Mouse (Mus musculus) kidney, postnatal 0 days (tissue): ENCODE measurements around the gene Dst. TPM values are rescaled to one million over a fixed set of nuclear protein-coding genes. Genes with fewer than 3 reads are reported as not detected.

Experiments used
- ATAC-seq: fragments of 200-750 bp; cut with Nextera tagmentation; replicated peaks from 2 replicates; pipeline ENCODE4 v1.8.0; 2017; ENCODE audit warnings: low read depth, moderate number of reproducible peaks, moderate TSS enrichment, moderate library complexity; ENCODE audit not compliant: low FRiP score
- DNase-seq: peaks from one replicate; pipeline ENCODE4 v3.0.0-alpha.2; 2016; ENCODE audit warnings: low spot score
- H3K27ac ChIP-seq: fragments of 300-500 bp; sonication (generic); 2 replicates; pipeline ENCODE4 v1.5.1; 2014; ENCODE audit warnings: mild to moderate bottlenecking
- H3K27me3 ChIP-seq: fragments of 300-500 bp; sonication (generic); 2 replicates; pipeline ENCODE4 v1.6.1; 2014; ENCODE audit warnings: low read length, mixed read lengths; ENCODE audit not compliant: insufficient read depth
- H3K36me3 ChIP-seq: fragments of 300-500 bp; sonication (generic); 2 replicates; pipeline ENCODE4 v1.6.1; 2014; ENCODE audit warnings: low read length, mixed read lengths; ENCODE audit not compliant: insufficient read depth
- H3K4me1 ChIP-seq: fragments of 300-500 bp; sonication (generic); replicated peaks from 2 replicates; pipeline ENCODE4 v1.6.1; 2014; ENCODE audit warnings: antibody characterized with exemption, low read length, mixed read lengths; ENCODE audit not compliant: insufficient read depth
- H3K4me2 ChIP-seq: fragments of 300-500 bp; sonication (generic); 2 replicates; pipeline ENCODE4 v1.6.1; 2014; ENCODE audit warnings: mild to moderate bottlenecking, low read length, moderate library complexity, mixed read lengths
- H3K4me3 ChIP-seq: fragments of 300-500 bp; sonication (generic); replicated peaks from 2 replicates; pipeline ENCODE4 v1.5.1; 2014; ENCODE audit warnings: low read depth, low read length
- H3K9ac ChIP-seq: fragments of 300-500 bp; sonication (generic); 2 replicates; pipeline ENCODE4 v1.6.1; 2014; ENCODE audit warnings: low read depth, low read length
- H3K9me3 ChIP-seq: fragments of 300-500 bp; sonication (generic); replicated peaks from 2 replicates; pipeline ENCODE4 v1.6.1; 2016; ENCODE audit warnings: low read length, inconsistent platforms, mixed read lengths
- CTCF ChIP-seq: IDR thresholded peaks from 2 replicates; pipeline ENCODE4 v1.5.1; 2016; ENCODE audit warnings: antibody characterized with exemption, low read depth, mild to moderate bottlenecking, moderate library complexity
- WGBS: fragments of 180-500 bp; shearing (Covaris S2); extraction: QIAGEN DNeasy Blood & Tissue Kit; methylation state at CpG from one replicate; pipeline ENCODE4 v1.1.7; 2014; 5-methylcytosine and 5-hydroxymethylcytosine counted together
- polyA plus RNA-seq: library from polyadenylated mRNA; unstranded; fragments of >200 nt; fragmentation: Nextera tagmentation; extraction: Ambion mirVana; gene quantifications from 2 replicates; pipeline ENCODE4 v1.2.1, GENCODE M21; 2015

Dst gene
- polyA plus RNA-seq: 22.4 and 24.0 TPM in 2 replicates

DNA sequence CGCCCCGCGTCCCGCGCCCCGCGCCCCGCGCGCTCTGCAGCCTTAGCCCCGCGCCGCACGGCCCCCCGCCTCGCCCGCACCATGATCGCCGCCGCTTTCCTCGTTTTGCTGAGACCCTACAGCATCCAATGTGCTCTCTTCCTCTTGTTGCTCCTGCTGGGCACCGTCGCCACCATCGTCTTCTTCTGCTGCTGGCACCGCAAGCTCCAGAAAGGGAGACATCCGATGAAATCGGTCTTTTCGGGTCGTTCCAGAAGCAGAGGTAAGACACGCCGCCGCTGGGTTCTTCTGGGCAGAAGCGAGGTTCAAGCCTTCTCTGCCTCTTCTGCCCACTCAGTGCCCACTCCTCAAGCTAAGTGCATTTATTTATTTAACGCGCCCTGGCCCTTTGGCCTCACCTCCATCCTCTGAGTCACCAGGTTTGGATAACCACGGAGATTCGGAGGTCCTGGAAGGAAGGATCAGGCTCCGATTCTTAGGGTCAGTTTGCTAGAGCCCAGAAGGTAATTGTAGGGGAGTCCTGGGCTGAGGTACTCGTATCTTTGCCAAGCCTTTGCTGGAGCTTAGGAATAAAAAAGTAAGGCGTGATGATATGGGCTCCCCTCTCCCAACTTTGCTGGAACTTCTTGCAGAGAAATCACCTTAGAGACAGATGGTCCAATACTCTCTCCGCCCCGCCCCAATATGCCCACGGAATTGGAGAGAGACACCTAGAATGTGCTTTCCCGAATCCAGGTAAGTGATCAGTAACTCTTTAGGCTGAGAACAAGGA is at the start of gene Dst:
Gene Dst, plus strand, starts transcription at position 35 of the 772 bp plus-strand sequence.
- Histone ChIP-seq H3K36me3 (no peaks in the 10 kb centered on the region), H3K9me3 (no peaks in the 10 kb centered on the region), H3K4me1 (peaks cover 6% of the 10 kb centered on the region), H3K9ac (peak within 1 kb of the TSS; percentile 47), H3K4me3 (peak within 1 kb of the TSS; percentile 64), H3K27ac (no peak within 1 kb of the TSS), H3K4me2 (peak within 1 kb of the TSS; percentile 94), H3K27me3 (peaks cover 18% of the 10 kb centered on the region)
- DNase-seq: no peak
- no peak for ATAC-seq
- WGBS: 4% methylated on average over 40 of the region's 44 CpGs
- no peak for TF ChIP-seq CTCF

DNA sequence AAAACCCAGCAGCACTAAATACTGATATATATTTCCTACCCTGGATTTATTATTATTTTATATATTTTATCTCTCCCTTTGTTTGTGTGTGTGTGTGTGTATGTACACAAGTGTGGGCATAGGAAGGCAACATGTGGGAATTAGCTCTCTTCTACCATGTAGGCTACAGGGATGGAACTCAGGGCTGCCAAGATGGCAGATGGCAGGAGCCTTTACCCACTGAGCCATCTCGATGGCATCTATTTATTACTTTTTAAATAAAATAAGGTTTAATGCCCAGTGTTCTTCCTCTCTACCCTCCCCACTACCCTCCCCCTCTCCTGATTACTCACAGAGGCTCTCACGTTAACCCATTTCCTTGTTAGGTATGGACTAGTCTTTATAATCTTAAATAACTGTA is 39.0 kb upstream of the Dst start:
- TF ChIP-seq CTCF: no peak
- WGBS: 92% methylated on average over 2 of the region's 2 CpGs
- Histone ChIP-seq H3K36me3 (no peaks in the 10 kb centered on the region), H3K4me3 (no peak overlapping the region), H3K9ac (no peak overlapping the region), H3K9me3 (no peaks in the 10 kb centered on the region), H3K4me1 (no peaks in the 10 kb centered on the region), H3K27me3 (no peaks in the 10 kb centered on the region), H3K4me2 (no peak overlapping the region), H3K27ac (no peak overlapping the region)
- no peak for ATAC-seq
- no peak for DNase-seq

DNA sequence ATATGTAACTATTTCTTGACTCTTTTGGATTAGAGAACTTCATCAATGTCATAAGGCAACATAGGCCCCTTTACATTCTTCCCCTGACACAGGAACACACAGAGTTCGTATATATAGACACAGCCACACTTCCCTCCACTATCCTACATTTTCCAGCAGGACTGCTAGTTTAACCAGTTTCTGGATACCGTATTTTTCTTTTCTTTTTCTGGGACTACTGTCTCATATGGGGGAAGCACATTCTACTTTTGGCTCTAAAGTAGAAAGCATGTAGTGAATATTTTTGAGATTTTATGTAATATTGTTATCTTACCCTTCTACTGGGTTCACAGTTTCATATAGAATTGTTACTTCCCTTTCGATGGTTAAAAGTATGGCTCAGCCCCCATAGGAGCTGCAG is 38.6 kb upstream of the Dst start:
- no peaks in the 10 kb centered on the region for H3K9me3 ChIP-seq
- H3K36me3 ChIP-seq: no peaks in the 10 kb centered on the region
- H3K4me2 ChIP-seq: no peak overlapping the region
- 91% methylated on average over 3 of the region's 3 CpGs for WGBS
- no peaks in the 10 kb centered on the region for H3K27me3 ChIP-seq
- ATAC-seq: no peak
- no peak for TF ChIP-seq CTCF
- H3K4me1 ChIP-seq: no peaks in the 10 kb centered on the region
- DNase-seq: no peak
- no peak overlapping the region for H3K27ac ChIP-seq
- no peak overlapping the region for H3K4me3 ChIP-seq
- H3K9ac ChIP-seq: no peak overlapping the region

DNA sequence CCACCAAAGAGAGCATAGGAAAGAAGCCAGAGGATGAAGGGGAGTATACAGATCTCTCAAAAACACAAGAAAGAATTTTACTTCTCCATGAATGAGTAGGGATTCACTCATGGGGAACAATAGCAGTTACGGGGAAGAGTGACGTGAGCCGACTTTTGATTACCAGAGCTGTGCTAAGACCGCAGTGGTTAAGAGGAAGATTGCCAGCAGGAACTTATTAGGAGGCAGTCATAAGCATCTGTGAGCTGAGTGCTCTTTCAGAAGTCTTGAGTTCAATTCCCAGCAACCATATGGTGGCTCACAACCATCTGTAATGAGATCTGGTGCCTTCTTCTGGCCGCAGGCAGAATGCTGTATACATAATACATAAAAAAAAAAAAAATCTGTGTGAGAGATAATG is 34.5 kb upstream of the Dst start:
- Histone ChIP-seq H3K27me3 (no peaks in the 10 kb centered on the region), H3K36me3 (no peaks in the 10 kb centered on the region), H3K4me3 (no peak overlapping the region), H3K9ac (no peak overlapping the region), H3K9me3 (no peaks in the 10 kb centered on the region), H3K4me1 (no peaks in the 10 kb centered on the region), H3K27ac (no peak overlapping the region), H3K4me2 (no peak overlapping the region)
- TF ChIP-seq CTCF: no peak
- no peak for DNase-seq
- ATAC-seq: no peak
- WGBS: 73% methylated on average over 5 of the region's 5 CpGs

DNA sequence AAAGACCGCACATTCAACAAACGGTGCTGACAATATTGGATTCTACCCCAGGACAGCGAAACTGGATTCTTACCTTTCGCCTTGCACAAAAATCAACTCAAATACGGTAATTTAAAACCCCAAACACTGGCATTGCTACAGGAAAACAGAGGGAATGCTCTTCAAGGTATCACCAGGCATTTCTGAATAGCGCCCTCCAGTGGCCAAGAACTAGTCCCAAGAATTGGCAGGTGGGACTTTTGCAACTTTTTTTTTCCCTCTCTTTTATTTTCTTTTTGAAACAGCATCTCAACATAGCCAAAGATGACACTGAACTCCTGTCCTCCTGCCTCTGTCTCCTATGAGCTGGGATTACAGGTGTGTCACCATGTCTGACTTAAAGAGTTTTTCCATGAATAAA is 32.3 kb upstream of the Dst start:
- Histone ChIP-seq H3K36me3 (no peaks in the 10 kb centered on the region), H3K27me3 (no peaks in the 10 kb centered on the region), H3K9ac (no peak overlapping the region), H3K4me1 (no peaks in the 10 kb centered on the region), H3K4me3 (no peak overlapping the region), H3K9me3 (no peaks in the 10 kb centered on the region), H3K27ac (no peak overlapping the region), H3K4me2 (no peak overlapping the region)
- TF ChIP-seq CTCF: peak; percentile 60
- DNase-seq (peak; percentile 24), ATAC-seq (no peak)
- 46% methylated on average over 6 of the region's 6 CpGs for WGBS

DNA sequence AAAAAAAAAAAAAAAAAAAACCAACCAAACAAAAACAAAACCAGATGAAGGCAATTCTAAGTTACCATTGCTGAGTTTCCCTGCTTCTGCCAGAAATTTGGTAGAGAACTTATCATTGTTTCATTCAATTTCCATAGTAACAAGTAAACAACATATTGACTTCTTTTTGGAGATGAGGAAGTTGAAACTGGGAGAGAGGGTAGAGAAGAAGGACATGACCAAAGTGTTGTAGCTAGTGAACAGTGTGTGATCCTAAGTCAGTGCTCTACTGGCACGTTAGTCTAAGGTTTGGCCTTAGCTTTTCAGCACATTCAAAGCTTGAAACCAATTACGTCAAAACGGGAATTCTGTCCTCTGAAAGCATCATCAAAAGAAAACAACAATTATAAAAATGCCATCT is 31.6 kb upstream of the Dst start:
- H3K4me3 ChIP-seq: no peak overlapping the region
- whole genome bisulfite sequencing: 84% methylated on average over 3 of the region's 3 CpGs
- H3K27me3 ChIP-seq: no peaks in the 10 kb centered on the region
- H3K4me2 ChIP-seq: no peak overlapping the region
- H3K9me3 ChIP-seq: no peaks in the 10 kb centered on the region
- H3K36me3 ChIP-seq: no peaks in the 10 kb centered on the region
- no peaks in the 10 kb centered on the region for H3K4me1 ChIP-seq
- H3K9ac ChIP-seq: no peak overlapping the region
- DNase-seq (no peak), ATAC-seq (no peak)
- no peak overlapping the region for H3K27ac ChIP-seq
- no peak for TF ChIP-seq CTCF

DNA sequence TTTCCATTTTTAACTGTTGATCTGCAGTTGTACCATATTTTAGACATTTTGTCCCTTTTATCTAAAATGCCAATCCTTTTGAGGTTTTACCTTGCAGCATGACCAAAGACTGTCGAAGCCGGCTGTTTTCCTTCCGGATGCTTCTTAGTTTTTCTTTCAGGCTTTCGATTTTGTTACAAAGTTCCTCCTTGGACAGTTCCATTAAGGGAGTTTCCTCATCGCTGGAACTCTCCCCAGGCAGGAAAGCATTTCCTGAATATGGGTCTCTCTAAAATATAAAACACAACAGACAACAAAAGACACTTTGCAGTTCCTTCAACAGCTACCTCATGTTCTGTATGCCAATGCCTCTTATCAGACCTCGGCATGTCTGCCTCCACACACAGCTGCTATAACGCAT is 29.9 kb upstream of the Dst start:
- H3K4me1 ChIP-seq: no peaks in the 10 kb centered on the region
- no peak for DNase-seq
- H3K27ac ChIP-seq: no peak overlapping the region
- no peaks in the 10 kb centered on the region for H3K27me3 ChIP-seq
- H3K9me3 ChIP-seq: no peaks in the 10 kb centered on the region
- no peaks in the 10 kb centered on the region for H3K36me3 ChIP-seq
- 80% methylated on average over 7 of the region's 7 CpGs for WGBS
- no peak for ATAC-seq
- no peak overlapping the region for H3K4me2 ChIP-seq
- no peak overlapping the region for H3K9ac ChIP-seq
- TF ChIP-seq CTCF: no peak
- no peak overlapping the region for H3K4me3 ChIP-seq
